Mouse (Mus musculus) thymus, postnatal 4 days (tissue): ENCODE results near the gene Susd4.

ENCODE experiments used
- DNase-seq: peaks from one replicate; pipeline ENCODE4 v3.0.0; 2021

The Susd4 gene

GRCm38 (mm10) chr1:182922824-182923223, 159.2 kb downstream of the Susd4 start:
- no peak for DNase-seq

GRCm38 (mm10) chr1:182926465-182926864, 162.8 kb downstream of the Susd4 start:
- DNase-seq = no peak

- DNase-seq = no peak
Measured at GRCm38 (mm10) chr1:182927878-182928851, 164.5 kb downstream of the Susd4 start.

GRCm38 (mm10) chr1:182935469-182935868, 171.8 kb downstream of the Susd4 start:
- no peak for DNase-seq

GRCm38 (mm10) chr1:182937486-182938120, 173.9 kb downstream of the Susd4 start:
- DNase-seq = no peak

GRCm38 (mm10) chr1:182941921-182942320, 178.3 kb downstream of the Susd4 start:
- DNase-seq = no peak

GRCm38 (mm10) chr1:182943911-182944310, 180.3 kb downstream of the Susd4 start:
- no peak for DNase-seq

- DNase-seq = no peak
Measured at GRCm38 (mm10) chr1:182944638-182945037, 181.0 kb downstream of the Susd4 start.

GRCm38 (mm10) chr1:182945561-182945960, 181.9 kb downstream of the Susd4 start:
- DNase-seq = no peak
